ENCODE assay signal across 8 mouse cellular contexts in the genomic region with DNA sequence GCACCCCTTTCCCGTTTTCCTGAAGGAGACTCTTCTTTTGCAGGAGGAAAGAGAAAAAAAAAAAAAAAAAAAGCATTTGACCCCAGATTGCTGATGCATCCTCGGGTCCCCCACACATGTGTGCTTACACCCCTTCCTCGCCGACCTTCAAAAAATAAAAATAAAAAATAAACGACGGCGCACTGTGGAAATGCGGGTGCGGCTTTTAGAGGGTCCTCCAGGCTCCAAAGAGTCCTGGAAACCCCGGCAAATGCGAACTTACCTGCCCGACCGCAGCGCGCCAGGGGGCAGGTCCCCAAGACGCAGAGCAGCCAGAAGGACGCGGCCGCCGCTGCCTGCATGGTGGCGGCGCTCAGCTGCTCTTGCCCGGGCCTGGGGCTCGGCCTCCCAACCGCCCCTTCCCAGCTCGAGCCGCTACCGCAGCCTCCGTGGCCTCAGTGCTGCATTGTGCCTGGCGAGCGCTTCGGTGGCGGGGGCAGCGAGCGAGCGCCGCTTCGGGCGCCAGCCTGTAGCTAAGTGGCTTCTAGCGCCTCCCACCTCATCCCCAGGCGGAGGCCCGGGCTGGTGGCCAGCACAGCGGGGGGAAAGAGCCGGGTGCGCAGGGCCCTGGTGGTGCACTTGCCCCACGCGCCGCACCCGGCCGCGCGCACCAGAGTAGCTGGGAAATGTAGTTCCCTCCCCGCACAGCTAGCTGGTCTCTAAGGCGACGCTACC. TPM values are rescaled to one million over a fixed set of nuclear protein-coding genes. Genes with fewer than 3 reads are reported as not detected.
A peak's percentile ranks its signal among the peaks of the same experiment; 100 is the strongest.
DNase-seq lines count a peak whose midpoint lies in the region; ATAC-seq and TF ChIP-seq lines count a peak whose summit lies in the region.

A gene (minus strand): TSS at position 547 of the 714 bp plus-strand sequence.

- peak; percentile 7 to 13 for DNase-seq in spleen, adult 18-20 months
- no peak for DNase-seq in spleen, adult 12 weeks (ENCODE audit: low spot score)
- peak; percentile 81 for DNase-seq in kidney, postnatal 0 days (ENCODE audit: low spot score)
- peak; percentile 91 for DNase-seq in midbrain, embryonic 14.5 days

- peak; percentile 95 for ATAC-seq in forebrain, embryonic 12.5 days (ENCODE audit: low FRiP score)
- ATAC-seq in heart, embryonic 14.5 days (ENCODE audit: insufficient number of reproducible peaks, insufficient read depth, low FRiP score, low read depth) = peak; percentile 93
- peak; percentile 95 for ATAC-seq in kidney, postnatal 0 days (replicated peaks; ENCODE audit: low FRiP score, low read depth)
- peak; percentile 86 for ATAC-seq in limb, embryonic 15.5 days (ENCODE audit: insufficient number of reproducible peaks, low FRiP score, low TSS enrichment, low read depth)
- peak; percentile 94 for ATAC-seq in midbrain, embryonic 14.5 days (ENCODE audit: low FRiP score, low TSS enrichment)
- ATAC-seq in stomach, embryonic 15.5 days (ENCODE audit: insufficient read depth, low FRiP score, low read depth) = peak; percentile 92

- peak within 1 kb of the TSS; percentile 71 for H3K4me3 ChIP-seq in forebrain, embryonic 12.5 days (replicated peaks)
- peak within 1 kb of the TSS; percentile 80 to 90 for H3K4me3 ChIP-seq in heart, embryonic 14.5 days (ENCODE audit: control insufficient read depth in 1 of 2, insufficient read depth in 1 of 2, low read depth in 1 of 2, low read length in 2 of 2)
- H3K4me3 ChIP-seq in kidney, postnatal 0 days (replicated peaks; ENCODE audit: low read depth, low read length) = peak within 1 kb of the TSS; percentile 67
- H3K4me3 ChIP-seq in limb, embryonic 15.5 days = peak within 1 kb of the TSS; percentile 76
- peak within 1 kb of the TSS; percentile 89 for H3K4me3 ChIP-seq in midbrain, embryonic 14.5 days (replicated peaks; ENCODE audit: low read depth, low read length)
- peak within 1 kb of the TSS; percentile 57 for H3K4me3 ChIP-seq in stomach, embryonic 15.5 days (replicated peaks)

- no peak; the same call in 1 of the 2 replicates for TF ChIP-seq CTCF in kidney, postnatal 0 days (IDR thresholded peaks at IDR 0.05; ENCODE audit: low read depth)

- WGBS in forebrain, embryonic 12.5 days = 1% methylated on average over 44 of the region's 55 CpGs
- under 1% methylated on average over 49 of the region's 55 CpGs for WGBS in heart, embryonic 14.5 days
- under 1% methylated on average over 55 of the region's 55 CpGs for WGBS in kidney, postnatal 0 days
- under 1% methylated on average over 55 of the region's 55 CpGs for WGBS in limb, embryonic 15.5 days
- under 1% methylated on average over 55 of the region's 55 CpGs for WGBS in midbrain, embryonic 14.5 days
- under 1% methylated on average over 55 of the region's 55 CpGs for WGBS in stomach, embryonic 15.5 days

- H3K36me3 ChIP-seq in forebrain, embryonic 12.5 days (replicated peaks) = no peaks in the 10 kb centered on the region
- no peaks in the 10 kb centered on the region for H3K36me3 ChIP-seq in heart, embryonic 14.5 days (ENCODE audit: control insufficient read depth, insufficient read depth, low read length)
- no peaks in the 10 kb centered on the region for H3K36me3 ChIP-seq in kidney, postnatal 0 days (ENCODE audit: insufficient read depth, low read length)
- H3K36me3 ChIP-seq in limb, embryonic 15.5 days = no peaks in the 10 kb centered on the region
- no peaks in the 10 kb centered on the region for H3K36me3 ChIP-seq in midbrain, embryonic 14.5 days (ENCODE audit: control insufficient read depth, insufficient read depth, low read length)
- no peaks in the 10 kb centered on the region for H3K36me3 ChIP-seq in stomach, embryonic 15.5 days

- H3K9ac ChIP-seq in forebrain, embryonic 12.5 days = peak within 1 kb of the TSS; percentile 78
- peak within 1 kb of the TSS; percentile 86 for H3K9ac ChIP-seq in heart, embryonic 14.5 days (ENCODE audit: low read length)
- peak within 1 kb of the TSS; percentile 67 for H3K9ac ChIP-seq in kidney, postnatal 0 days (ENCODE audit: low read depth, low read length)
- H3K9ac ChIP-seq in limb, embryonic 15.5 days = peak within 1 kb of the TSS; percentile 70
- peak within 1 kb of the TSS; percentile 84 for H3K9ac ChIP-seq in midbrain, embryonic 14.5 days (replicated peaks; ENCODE audit: low read length)
- H3K9ac ChIP-seq in stomach, embryonic 15.5 days = peak within 1 kb of the TSS; percentile 40

- H3K4me2 ChIP-seq in forebrain, embryonic 12.5 days = peak within 1 kb of the TSS; percentile 78
- peak within 1 kb of the TSS; percentile 93 for H3K4me2 ChIP-seq in heart, embryonic 14.5 days (ENCODE audit: low read length)
- peak within 1 kb of the TSS; percentile 90 for H3K4me2 ChIP-seq in kidney, postnatal 0 days (ENCODE audit: low read length)
- H3K4me2 ChIP-seq in limb, embryonic 15.5 days = peak within 1 kb of the TSS; percentile 84
- H3K4me2 ChIP-seq in midbrain, embryonic 14.5 days (ENCODE audit: low read length) = peak within 1 kb of the TSS; percentile 59
- H3K4me2 ChIP-seq in stomach, embryonic 15.5 days = peak within 1 kb of the TSS; percentile 88

- no peaks in the 10 kb centered on the region for H3K9me3 ChIP-seq in forebrain, embryonic 12.5 days
- no peaks in the 10 kb centered on the region for H3K9me3 ChIP-seq in heart, embryonic 14.5 days (ENCODE audit: control insufficient read depth, low read length)
- H3K9me3 ChIP-seq in kidney, postnatal 0 days (replicated peaks; ENCODE audit: low read length) = no peaks in the 10 kb centered on the region
- H3K9me3 ChIP-seq in limb, embryonic 15.5 days = no peaks in the 10 kb centered on the region
- H3K9me3 ChIP-seq in midbrain, embryonic 14.5 days (ENCODE audit: control insufficient read depth, low read length) = no peaks in the 10 kb centered on the region
- H3K9me3 ChIP-seq in stomach, embryonic 15.5 days = no peaks in the 10 kb centered on the region

- peak within 1 kb of the TSS; percentile 86 for H3K27ac ChIP-seq in forebrain, embryonic 12.5 days
- H3K27ac ChIP-seq in heart, embryonic 14.5 days (replicated peaks in 1 of 2; ENCODE audit: control insufficient read depth in 1 of 2, insufficient read depth in 1 of 2, low read depth in 2 of 2, low read length in 2 of 2) = peak within 1 kb of the TSS; percentile 34 to 55; a peak in 1 of 4 replicates
- H3K27ac ChIP-seq in kidney, postnatal 0 days = no peak within 1 kb of the TSS
- H3K27ac ChIP-seq in limb, embryonic 15.5 days = no peak within 1 kb of the TSS
- peak within 1 kb of the TSS; percentile 90 for H3K27ac ChIP-seq in midbrain, embryonic 14.5 days (replicated peaks; ENCODE audit: low read depth, low read length)
- H3K27ac ChIP-seq in stomach, embryonic 15.5 days = no peak within 1 kb of the TSS

- H3K27me3 ChIP-seq in forebrain, embryonic 12.5 days = no peaks in the 10 kb centered on the region
- H3K27me3 ChIP-seq in heart, embryonic 14.5 days (ENCODE audit: control insufficient read depth, insufficient read depth, low read length) = 0 out of 2 replicates have a peak, but pooled peaks cover 3% of the 10 kb centered on the region
- H3K27me3 ChIP-seq in kidney, postnatal 0 days (ENCODE audit: insufficient read depth, low read length) = no peaks in the 10 kb centered on the region
- 0 out of 2 replicates have a peak, but pooled peaks cover 4% of the 10 kb centered on the region for H3K27me3 ChIP-seq in limb, embryonic 15.5 days
- no peaks in the 10 kb centered on the region for H3K27me3 ChIP-seq in midbrain, embryonic 14.5 days (ENCODE audit: control insufficient read depth, insufficient read depth, low read length)
- no peaks in the 10 kb centered on the region for H3K27me3 ChIP-seq in stomach, embryonic 15.5 days (replicated peaks)

- H3K4me1 ChIP-seq in forebrain, embryonic 12.5 days = peaks cover 5% of the 10 kb centered on the region; the same call in 1 of the 2 replicates
- peaks cover 0 to 6% of the 10 kb centered on the region in 2 experiments; a peak in 2 of 4 replicates for H3K4me1 ChIP-seq in heart, embryonic 14.5 days (ENCODE audit: control insufficient read depth in 2 of 2, insufficient read depth in 2 of 2, low read length in 2 of 2)
- no peaks in the 10 kb centered on the region for H3K4me1 ChIP-seq in kidney, postnatal 0 days (replicated peaks; ENCODE audit: insufficient read depth, low read length)
- H3K4me1 ChIP-seq in limb, embryonic 15.5 days = 0 out of 2 replicates have a peak, but pooled peaks cover 3% of the 10 kb centered on the region
- 0 out of 2 replicates have a peak, but pooled peaks cover 5% of the 10 kb centered on the region for H3K4me1 ChIP-seq in midbrain, embryonic 14.5 days (ENCODE audit: control insufficient read depth, insufficient read depth, low read length)
- H3K4me1 ChIP-seq in stomach, embryonic 15.5 days = no peaks in the 10 kb centered on the region

RNA-seq across cellular contexts. Expression of the gene that starts here (rescaled TPM):
- polyA plus RNA-seq in forebrain, embryonic 12.5 days (2016; fragmentation: Nextera tagmentation; extraction: Ambion mirVana) = 23.8 and 24.3 TPM in 2 replicates
- polyA plus RNA-seq in heart, embryonic 14.5 days (2014; fragmentation: Nextera tagmentation; extraction: Ambion mirVana) = 11.5 and 12.7 TPM in 2 replicates
- 7.4 and 7.7 TPM in 2 replicates for polyA plus RNA-seq in kidney, postnatal 0 days (2015; fragmentation: Nextera tagmentation; extraction: Ambion mirVana)
- polyA plus RNA-seq in limb, embryonic 15.5 days (2015; fragmentation: Nextera tagmentation; extraction: Ambion mirVana) = 11.6 and 13.1 TPM in 2 replicates
- polyA plus RNA-seq in midbrain, embryonic 14.5 days (2014; fragmentation: Nextera tagmentation; extraction: Ambion mirVana) = 41.8 and 48.9 TPM in 2 replicates
- 7.1 and 8.0 TPM in 2 replicates for polyA plus RNA-seq in stomach, embryonic 15.5 days (2015; fragmentation: Nextera tagmentation; extraction: Ambion mirVana)

Comparison
In these comparisons a context has a peak if more than half of its experiments do, and no peak if none do; other contexts are left out.
1. H3K27ac ChIP-seq: peak in forebrain, embryonic 12.5 days (single experiment), heart, embryonic 14.5 days (2 of 2) and midbrain, embryonic 14.5 days (single experiment); none in kidney, postnatal 0 days (single experiment), limb, embryonic 15.5 days (single experiment) and stomach, embryonic 15.5 days (single experiment).
2. Peak in every context shown above with its lines, with median percentiles within 50 percentile points of each other: ATAC-seq, H3K4me2 ChIP-seq, H3K4me3 ChIP-seq and H3K9ac ChIP-seq.